In the genomic region with DNA sequence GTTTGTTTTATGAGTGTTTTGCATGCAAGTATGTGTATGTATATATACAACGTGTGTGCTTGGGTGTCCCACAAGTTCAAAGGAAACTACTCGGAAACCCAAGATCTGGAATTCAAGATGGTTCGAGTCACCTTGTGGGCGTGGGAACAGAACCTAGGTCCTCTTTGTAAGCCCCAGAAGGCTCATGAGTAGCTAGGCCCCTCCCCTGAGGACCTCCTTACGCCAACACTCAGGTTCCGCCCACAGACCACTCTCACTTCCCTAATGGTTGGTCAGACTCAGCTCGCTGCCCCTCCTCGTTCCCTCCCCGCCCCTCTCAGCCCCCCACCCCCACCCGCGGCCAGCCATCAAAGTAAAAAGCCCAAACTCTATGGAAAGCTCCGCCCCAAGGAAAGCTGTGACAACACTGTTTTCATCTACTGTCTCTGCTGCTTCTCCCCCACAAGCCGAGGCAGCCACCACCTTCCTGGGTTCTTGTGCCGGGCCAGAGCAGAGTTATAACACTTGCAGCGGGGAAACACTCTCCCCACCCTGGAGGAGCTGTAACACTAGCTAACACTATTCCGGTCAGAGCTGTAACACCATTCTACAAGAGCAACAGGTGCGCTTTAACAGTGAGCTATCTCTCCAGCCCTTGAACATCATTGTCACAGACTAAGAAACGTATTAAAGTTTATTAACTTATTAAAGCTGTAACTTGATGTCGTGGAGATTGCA, we compare ENCODE assay signal across 8 mouse cellular contexts. TPM values are rescaled to one million over a fixed set of nuclear protein-coding genes. Genes with fewer than 3 reads are reported as not detected.
DNase-seq lines count a peak whose midpoint lies in the region; ATAC-seq lines count a peak whose summit lies in the region.

No protein-coding gene starts in this region.

- peaks cover 20% of the 10 kb centered on the region for H3K4me1 ChIP-seq in forebrain, embryonic 15.5 days
- peaks cover 10% of the 10 kb centered on the region; the same call in 1 of the 2 replicates for H3K4me1 ChIP-seq in hindbrain, embryonic 14.5 days (replicated peaks; ENCODE audit: control insufficient read depth, insufficient read depth, low read length)
- peaks cover 56% of the 10 kb centered on the region for H3K4me1 ChIP-seq in liver, embryonic 15.5 days (replicated peaks)

- 18% methylated on average over 19 of the region's 19 CpGs for WGBS in forebrain, embryonic 15.5 days
- WGBS in hindbrain, embryonic 14.5 days, result 18% methylated on average over 19 of the region's 19 CpGs
- 11% methylated on average over 19 of the region's 19 CpGs for WGBS in liver, embryonic 15.5 days (ENCODE audit: insufficient replicate concordance)

- no peak overlapping the region for H3K4me2 ChIP-seq in forebrain, embryonic 15.5 days (replicated peaks)
- H3K4me2 ChIP-seq in hindbrain, embryonic 14.5 days (replicated peaks), result no peak overlapping the region; the same call in 1 of the 2 replicates
- H3K4me2 ChIP-seq in liver, embryonic 15.5 days, result peak overlapping the region; percentile 97

- H3K36me3 ChIP-seq in forebrain, embryonic 15.5 days, result no peaks in the 10 kb centered on the region
- H3K36me3 ChIP-seq in hindbrain, embryonic 14.5 days (replicated peaks; ENCODE audit: control insufficient read depth, insufficient read depth), result no peaks in the 10 kb centered on the region
- peaks cover 4% of the 10 kb centered on the region; the same call in 1 of the 2 replicates for H3K36me3 ChIP-seq in liver, embryonic 15.5 days (replicated peaks)

- ATAC-seq in forebrain, embryonic 15.5 days (replicated peaks), result peak; percentile 49; the same call in 1 of the 2 replicates
- ATAC-seq in hindbrain, embryonic 14.5 days (ENCODE audit: low FRiP score), result 0 out of 2 replicates have a peak, but pooled peaks have one; percentile 36
- peak; percentile 47 for ATAC-seq in liver, embryonic 15.5 days (ENCODE audit: insufficient read depth)

- no peak overlapping the region for H3K27ac ChIP-seq in forebrain, embryonic 15.5 days (replicated peaks)
- H3K27ac ChIP-seq in hindbrain, embryonic 14.5 days, result no peak overlapping the region
- peak overlapping the region; percentile 68 for H3K27ac ChIP-seq in liver, embryonic 15.5 days (replicated peaks)

- H3K27me3 ChIP-seq in forebrain, embryonic 15.5 days, result peaks cover 13% of the 10 kb centered on the region; the same call in 1 of the 2 replicates
- H3K27me3 ChIP-seq in hindbrain, embryonic 14.5 days (ENCODE audit: control insufficient read depth, insufficient read depth, low read length), result peaks cover 21% of the 10 kb centered on the region
- no peaks in the 10 kb centered on the region; the same call in 1 of the 2 replicates for H3K27me3 ChIP-seq in liver, embryonic 15.5 days

- peak; percentile 87 to 91 for DNase-seq in B cell, adult 2 months
- DNase-seq in NIH3T3 (ENCODE audit: low read depth), result peak; percentile 66
- no peak for DNase-seq in hindbrain, embryonic 14.5 days (ENCODE audit: low spot score)
- peak; percentile 69 for DNase-seq in naive thymus-derived CD4-positive, alpha-beta T cell, adult 2 months (ENCODE audit: low read depth)
- DNase-seq in thymus, postnatal 14 days, result peak; percentile 70
- DNase-seq in layer of hippocampus, adult 9-10 months (ENCODE audit: low spot score), result no peak

- no peak overlapping the region for H3K9ac ChIP-seq in forebrain, embryonic 15.5 days (replicated peaks)
- H3K9ac ChIP-seq in hindbrain, embryonic 14.5 days, result no peak overlapping the region
- no peak overlapping the region for H3K9ac ChIP-seq in liver, embryonic 15.5 days

- no peaks in the 10 kb centered on the region for H3K9me3 ChIP-seq in forebrain, embryonic 15.5 days
- no peaks in the 10 kb centered on the region for H3K9me3 ChIP-seq in hindbrain, embryonic 14.5 days (ENCODE audit: control insufficient read depth, low read length)
- H3K9me3 ChIP-seq in liver, embryonic 15.5 days (replicated peaks), result no peaks in the 10 kb centered on the region

- H3K4me3 ChIP-seq in forebrain, embryonic 15.5 days, result no peak overlapping the region
- H3K4me3 ChIP-seq in hindbrain, embryonic 14.5 days (replicated peaks; ENCODE audit: low read length), result no peak overlapping the region
- H3K4me3 ChIP-seq in liver, embryonic 15.5 days (replicated peaks), result peak overlapping the region; percentile 67

RNA-seq across cellular contexts. Expression of gene Ggta1, which starts 0.5 kb away (rescaled TPM):
- 4.8 and 5.8 TPM in 2 replicates for polyA plus RNA-seq in forebrain, embryonic 15.5 days (2015; fragmentation: Nextera tagmentation; extraction: Ambion mirVana)
- polyA plus RNA-seq in hindbrain, embryonic 14.5 days (2014; fragmentation: Nextera tagmentation; extraction: Ambion mirVana), result 7.8 and 8.4 TPM in 2 replicates
- polyA plus RNA-seq in liver, embryonic 15.5 days (2015; fragmentation: Nextera tagmentation; extraction: Ambion mirVana), result 9.0 and 9.1 TPM in 2 replicates

Comparison
In these comparisons a context has a peak if more than half of its experiments do, and no peak if none do; other contexts are left out.
1. DNase-seq: peak in B cell, adult 2 months (2 of 2), NIH3T3 (single experiment), naive thymus-derived CD4-positive, alpha-beta T cell, adult 2 months (single experiment) and thymus, postnatal 14 days (single experiment); none in hindbrain, embryonic 14.5 days (single experiment) and layer of hippocampus, adult 9-10 months (single experiment).
2. Peak in every context shown above with its lines, with median percentiles within 50 percentile points of each other: ATAC-seq.